Mouse (Mus musculus): ENCODE measurements around the gene Add3. TPM values are rescaled to one million over a fixed set of nuclear protein-coding genes. Genes with fewer than 3 reads are reported as not detected.
A peak's percentile ranks its signal among the peaks of the same experiment; 100 is the strongest.

Add3 gene
- polyA plus RNA-seq, 1 experiment from 2014 or later, result 84.8 TPM

DNA sequence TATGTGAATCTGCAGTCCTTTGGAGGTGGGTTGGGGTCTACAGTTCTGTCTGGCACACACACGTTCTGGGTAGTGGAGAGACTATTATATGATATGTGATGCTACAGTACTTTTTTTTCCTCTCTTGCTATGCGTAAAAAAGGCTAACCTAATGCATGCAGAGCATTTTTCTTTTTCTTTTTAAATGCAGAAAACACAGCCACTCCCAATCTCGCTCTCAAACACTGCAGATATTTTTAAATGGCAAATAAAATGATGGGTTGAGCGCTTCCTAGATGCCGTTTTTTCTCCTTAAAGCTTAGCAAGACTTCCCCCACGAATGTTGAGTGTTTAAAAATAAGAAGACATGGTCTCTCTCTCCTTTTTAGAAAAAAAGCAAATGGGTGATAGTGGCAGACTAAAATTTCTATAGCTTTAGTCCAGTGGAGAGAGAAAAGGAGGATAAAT lies 584 bp downstream of the Add3 start:
- Histone ChIP-seq H3K27ac (replicated peaks; ENCODE audit: low read depth, low read length) (no peak overlapping the region), H3K4me1 (ENCODE audit: control insufficient read depth, insufficient read depth, low read length) (peaks cover 3% of the 10 kb centered on the region; the same call in 1 of the 2 replicates), H3K9ac (replicated peaks; ENCODE audit: low read length) (peak overlapping the region; percentile 47), H3K36me3 (replicated peaks; ENCODE audit: control insufficient read depth, insufficient read depth, low read depth, low read length) (no peaks in the 10 kb centered on the region), H3K4me2 (ENCODE audit: low read depth, low read length) (peak overlapping the region; percentile 65), H3K9me3 (replicated peaks; ENCODE audit: control insufficient read depth, low read length) (no peaks in the 10 kb centered on the region), H3K27me3 (ENCODE audit: control insufficient read depth, insufficient read depth, low read length) (no peaks in the 10 kb centered on the region), H3K4me3 (ENCODE audit: low read depth, low read length) (peak overlapping the region; percentile 35)
- no peak for ATAC-seq (replicated peaks; ENCODE audit: insufficient number of reproducible peaks, low FRiP score, low TSS enrichment, low read depth)
- WGBS, result 6% methylated on average over 6 of the region's 6 CpGs
- DNase-seq (ENCODE audit: low spot score), result no peak

DNA sequence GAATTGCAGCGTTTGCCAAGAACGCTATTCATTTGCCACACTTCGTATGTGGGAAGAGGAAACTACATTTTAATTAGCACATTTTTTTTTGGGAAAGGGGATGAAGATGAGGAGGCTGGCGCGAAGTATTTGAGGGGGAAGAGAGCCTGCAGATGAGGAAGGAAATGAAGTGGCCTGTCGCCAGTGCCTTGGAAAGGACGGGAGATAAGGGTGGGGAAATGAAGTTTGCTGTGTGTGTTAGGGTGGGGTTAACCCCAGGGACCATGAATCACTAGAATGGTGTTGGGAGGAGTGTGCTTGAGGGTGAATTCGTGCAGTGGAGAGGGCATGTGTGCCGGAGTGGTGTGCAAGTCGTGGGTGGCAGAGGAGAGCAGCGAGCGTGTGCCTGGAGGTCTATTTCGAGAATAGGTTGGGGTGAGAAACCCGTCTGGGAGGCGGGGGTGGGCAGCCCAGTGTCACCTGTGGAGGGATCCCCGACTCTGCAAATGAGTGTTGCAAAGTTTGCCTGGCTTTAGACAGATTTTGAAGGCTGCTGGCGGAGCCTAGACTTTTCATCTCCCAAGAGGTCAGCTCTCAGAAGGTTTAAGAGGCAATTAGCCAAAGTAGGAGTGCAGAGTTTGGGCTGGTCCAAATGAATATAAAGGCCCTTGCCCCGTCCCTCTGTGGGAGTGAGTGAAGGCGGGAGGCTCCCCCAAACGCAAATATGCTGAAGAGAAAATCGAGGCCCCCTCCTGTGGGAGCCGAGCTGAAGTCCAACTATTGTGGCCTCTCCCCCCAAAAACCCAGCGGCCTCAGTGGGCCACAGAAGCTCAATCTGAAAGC lies 1.2 kb downstream of the Add3 start:
- WGBS, result 2% methylated on average over 23 of the region's 23 CpGs
- Histone ChIP-seq H3K4me2 (ENCODE audit: low read depth, low read length) (peak overlapping the region; percentile 65), H3K36me3 (replicated peaks; ENCODE audit: control insufficient read depth, insufficient read depth, low read depth, low read length) (no peaks in the 10 kb centered on the region), H3K27ac (replicated peaks; ENCODE audit: low read depth, low read length) (peak overlapping the region; percentile 66), H3K9me3 (replicated peaks; ENCODE audit: control insufficient read depth, low read length) (no peaks in the 10 kb centered on the region), H3K4me1 (ENCODE audit: control insufficient read depth, insufficient read depth, low read length) (peaks cover 3% of the 10 kb centered on the region; the same call in 1 of the 2 replicates), H3K9ac (replicated peaks; ENCODE audit: low read length) (peak overlapping the region; percentile 60), H3K27me3 (ENCODE audit: control insufficient read depth, insufficient read depth, low read length) (no peaks in the 10 kb centered on the region), H3K4me3 (ENCODE audit: low read depth, low read length) (peak overlapping the region; percentile 35)
- DNase-seq (ENCODE audit: low spot score) (no peak), ATAC-seq (replicated peaks; ENCODE audit: insufficient number of reproducible peaks, low FRiP score, low TSS enrichment, low read depth) (peak; percentile 8)

DNA sequence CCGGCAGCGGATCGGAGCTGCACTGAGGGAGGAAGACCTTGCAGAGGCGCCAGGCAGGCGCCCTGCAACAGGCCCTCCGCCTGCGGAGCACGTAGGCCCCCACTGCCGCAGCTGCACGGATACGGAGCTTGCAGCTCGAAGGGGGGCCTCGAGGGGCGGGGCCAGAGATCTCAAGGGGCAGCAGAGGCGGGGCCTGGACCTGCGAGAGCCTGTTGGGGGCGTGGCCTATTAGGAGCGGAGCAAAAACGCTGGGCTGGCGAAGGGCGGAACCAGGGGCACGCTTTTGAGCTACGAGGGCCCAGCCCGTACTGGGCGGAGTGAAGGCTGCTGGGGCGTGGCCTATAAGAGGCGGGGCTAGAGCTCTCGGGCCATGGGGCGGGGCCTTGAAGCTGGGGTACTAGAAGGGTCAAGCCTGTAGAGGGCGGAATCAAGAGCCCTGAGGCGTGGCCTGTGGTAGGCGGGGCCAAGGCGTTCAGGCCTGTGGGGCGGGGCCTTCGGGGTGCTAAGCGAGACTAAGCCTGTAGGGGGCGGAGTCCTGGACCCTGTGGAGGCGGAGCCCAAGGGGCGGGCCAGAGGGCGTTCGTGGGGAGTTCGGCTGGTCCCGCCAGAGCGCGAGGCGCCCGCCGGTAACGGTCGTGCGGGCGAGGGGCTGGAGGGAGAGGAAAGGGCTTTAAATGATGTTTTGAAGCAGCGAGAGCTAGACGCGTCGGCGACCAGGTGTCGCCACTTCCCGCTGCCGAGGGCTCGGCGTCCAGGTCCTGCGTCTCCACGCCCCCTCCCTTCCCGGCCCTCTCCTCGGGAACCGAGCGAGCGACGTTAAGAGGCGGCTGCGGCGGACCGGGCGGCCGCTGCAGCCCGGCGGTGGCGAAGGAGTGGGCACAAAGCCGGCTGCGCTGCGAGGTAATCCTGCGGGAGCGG lies 2.2 kb downstream of the Add3 start:
- peak; percentile 95 for ATAC-seq (replicated peaks; ENCODE audit: insufficient number of reproducible peaks, low FRiP score, low TSS enrichment, low read depth)
- peak; percentile 100 for DNase-seq (ENCODE audit: low spot score)
- Histone ChIP-seq H3K9me3 (replicated peaks; ENCODE audit: control insufficient read depth, low read length) (no peaks in the 10 kb centered on the region), H3K9ac (replicated peaks; ENCODE audit: low read length) (peak overlapping the region; percentile 87), H3K4me3 (ENCODE audit: low read depth, low read length) (peak overlapping the region; percentile 87), H3K27me3 (ENCODE audit: control insufficient read depth, insufficient read depth, low read length) (no peaks in the 10 kb centered on the region), H3K4me1 (ENCODE audit: control insufficient read depth, insufficient read depth, low read length) (peaks cover 3% of the 10 kb centered on the region; the same call in 1 of the 2 replicates), H3K27ac (replicated peaks; ENCODE audit: low read depth, low read length) (peak overlapping the region; percentile 68), H3K36me3 (replicated peaks; ENCODE audit: control insufficient read depth, insufficient read depth, low read depth, low read length) (no peaks in the 10 kb centered on the region), H3K4me2 (ENCODE audit: low read depth, low read length) (peak overlapping the region; percentile 68)
- WGBS, result under 1% methylated on average over 80 of the region's 84 CpGs

DNA sequence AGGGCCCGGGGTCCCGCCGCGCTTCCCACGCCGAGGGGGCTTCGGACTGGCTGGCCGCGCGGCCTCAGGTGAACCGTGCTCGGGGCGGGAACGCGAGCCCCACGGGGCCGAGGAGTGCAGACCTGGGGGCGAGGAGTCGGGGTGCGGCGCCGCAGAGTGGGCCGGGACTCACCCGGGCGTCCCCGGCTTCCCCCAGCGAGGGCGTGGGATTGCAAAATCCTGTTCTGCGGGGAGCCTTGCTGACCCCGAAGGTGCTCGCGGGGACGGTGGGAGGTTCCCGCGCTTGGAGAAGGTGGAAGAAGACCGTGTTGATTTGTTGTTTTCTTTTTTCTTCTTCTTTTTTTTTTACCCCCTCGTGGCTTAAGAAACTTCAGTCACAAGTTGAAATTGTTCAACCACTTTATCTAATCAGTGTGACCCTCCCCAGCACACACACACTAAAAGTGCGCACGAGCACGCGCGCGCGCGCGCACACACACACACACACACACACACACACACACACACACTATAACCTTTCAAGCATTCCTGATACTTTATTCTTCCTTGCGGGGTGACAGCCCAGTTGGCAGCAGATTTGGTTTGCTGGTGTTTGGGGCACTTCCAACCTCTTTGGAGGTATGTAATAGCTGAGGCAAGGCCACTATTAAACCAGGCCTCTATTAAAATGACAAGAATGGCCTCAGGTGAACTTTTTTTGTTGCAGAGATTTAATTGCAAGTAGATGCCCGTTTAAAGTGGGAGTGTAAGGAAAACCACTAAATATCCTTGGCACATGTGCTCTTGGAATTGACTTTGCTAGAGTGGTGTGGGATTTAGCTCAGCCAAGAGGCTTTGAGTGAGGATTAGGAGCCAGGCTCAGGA lies 3.1 kb downstream of the Add3 start:
- peak overlapping the region; percentile 87 for H3K9ac ChIP-seq (replicated peaks; ENCODE audit: low read length)
- H3K4me1 ChIP-seq (ENCODE audit: control insufficient read depth, insufficient read depth, low read length), result peaks cover 3% of the 10 kb centered on the region; the same call in 1 of the 2 replicates
- H3K9me3 ChIP-seq (replicated peaks; ENCODE audit: control insufficient read depth, low read length), result no peaks in the 10 kb centered on the region
- H3K4me3 ChIP-seq (ENCODE audit: low read depth, low read length), result peak overlapping the region; percentile 87
- ATAC-seq (replicated peaks; ENCODE audit: insufficient number of reproducible peaks, low FRiP score, low TSS enrichment, low read depth), result peak; percentile 30
- DNase-seq (ENCODE audit: low spot score), result peak; percentile 39
- no peaks in the 10 kb centered on the region for H3K27me3 ChIP-seq (ENCODE audit: control insufficient read depth, insufficient read depth, low read length)
- H3K4me2 ChIP-seq (ENCODE audit: low read depth, low read length), result peak overlapping the region; percentile 68
- peak overlapping the region; percentile 68 for H3K27ac ChIP-seq (replicated peaks; ENCODE audit: low read depth, low read length)
- under 1% methylated on average over 39 of the region's 48 CpGs for WGBS
- no peaks in the 10 kb centered on the region for H3K36me3 ChIP-seq (replicated peaks; ENCODE audit: control insufficient read depth, insufficient read depth, low read depth, low read length)

DNA sequence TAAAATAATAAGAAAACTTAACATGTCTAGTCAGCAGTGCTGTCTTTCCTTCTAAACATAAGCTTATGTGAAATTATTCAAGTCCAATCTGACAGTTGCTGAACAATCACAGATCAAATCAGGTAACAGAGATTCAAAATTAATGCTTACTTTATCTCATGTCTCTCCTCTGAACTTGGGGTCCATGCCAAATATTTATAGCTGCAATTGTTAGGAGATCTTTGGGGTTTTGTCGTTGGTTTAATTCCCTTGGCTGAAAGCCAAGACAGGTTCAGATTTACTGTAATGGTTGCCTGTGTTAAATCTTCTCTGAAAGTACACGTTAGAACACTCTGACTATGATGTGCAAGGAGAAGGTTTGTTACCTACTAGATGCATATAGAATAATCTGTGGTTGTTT lies 4.8 kb downstream of the Add3 start:
- DNase-seq (ENCODE audit: low spot score), result no peak
- Histone ChIP-seq H3K4me1 (ENCODE audit: control insufficient read depth, insufficient read depth, low read length) (peaks cover 3% of the 10 kb centered on the region; the same call in 1 of the 2 replicates), H3K4me2 (ENCODE audit: low read depth, low read length) (no peak overlapping the region), H3K4me3 (ENCODE audit: low read depth, low read length) (no peak overlapping the region), H3K27ac (replicated peaks; ENCODE audit: low read depth, low read length) (no peak overlapping the region), H3K36me3 (replicated peaks; ENCODE audit: control insufficient read depth, insufficient read depth, low read depth, low read length) (no peaks in the 10 kb centered on the region), H3K9ac (replicated peaks; ENCODE audit: low read length) (no peak overlapping the region), H3K27me3 (ENCODE audit: control insufficient read depth, insufficient read depth, low read length) (no peaks in the 10 kb centered on the region), H3K9me3 (replicated peaks; ENCODE audit: control insufficient read depth, low read length) (no peaks in the 10 kb centered on the region)
- ATAC-seq (replicated peaks; ENCODE audit: insufficient number of reproducible peaks, low FRiP score, low TSS enrichment, low read depth), result no peak
- WGBS, result 24% methylated on average over 2 of the region's 2 CpGs

DNA sequence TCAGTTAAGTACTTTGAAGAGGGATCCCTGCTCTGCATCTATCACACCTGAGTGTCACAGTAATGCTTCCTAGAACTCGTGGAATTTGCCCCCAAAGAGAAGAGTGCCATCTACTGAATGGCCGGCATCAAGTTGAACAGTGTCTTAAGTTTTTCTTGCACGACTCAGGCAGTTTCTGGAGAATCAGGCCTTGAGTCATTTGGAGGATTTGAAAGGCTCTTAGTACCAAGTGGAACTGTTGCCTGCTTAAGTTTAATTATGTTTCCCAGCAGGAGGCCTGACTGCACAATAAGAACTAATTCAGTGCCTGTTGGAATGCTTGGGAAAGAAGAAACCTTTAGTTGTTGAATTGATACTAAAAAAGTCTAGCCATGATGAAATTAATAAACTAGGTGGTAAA lies 9.1 kb downstream of the Add3 start:
- H3K36me3 ChIP-seq (replicated peaks; ENCODE audit: control insufficient read depth, insufficient read depth, low read depth, low read length), result no peaks in the 10 kb centered on the region
- no peaks in the 10 kb centered on the region for H3K4me1 ChIP-seq (ENCODE audit: control insufficient read depth, insufficient read depth, low read length)
- H3K4me2 ChIP-seq (ENCODE audit: low read depth, low read length), result no peak overlapping the region
- H3K4me3 ChIP-seq (ENCODE audit: low read depth, low read length), result no peak overlapping the region
- no peaks in the 10 kb centered on the region for H3K9me3 ChIP-seq (replicated peaks; ENCODE audit: control insufficient read depth, low read length)
- no peak overlapping the region for H3K27ac ChIP-seq (replicated peaks; ENCODE audit: low read depth, low read length)
- DNase-seq (ENCODE audit: low spot score), result no peak
- ATAC-seq (replicated peaks; ENCODE audit: insufficient number of reproducible peaks, low FRiP score, low TSS enrichment, low read depth), result no peak
- H3K9ac ChIP-seq (replicated peaks; ENCODE audit: low read length), result no peak overlapping the region
- no peaks in the 10 kb centered on the region for H3K27me3 ChIP-seq (ENCODE audit: control insufficient read depth, insufficient read depth, low read length)
- 21% methylated on average over 3 of the region's 3 CpGs for WGBS

DNA sequence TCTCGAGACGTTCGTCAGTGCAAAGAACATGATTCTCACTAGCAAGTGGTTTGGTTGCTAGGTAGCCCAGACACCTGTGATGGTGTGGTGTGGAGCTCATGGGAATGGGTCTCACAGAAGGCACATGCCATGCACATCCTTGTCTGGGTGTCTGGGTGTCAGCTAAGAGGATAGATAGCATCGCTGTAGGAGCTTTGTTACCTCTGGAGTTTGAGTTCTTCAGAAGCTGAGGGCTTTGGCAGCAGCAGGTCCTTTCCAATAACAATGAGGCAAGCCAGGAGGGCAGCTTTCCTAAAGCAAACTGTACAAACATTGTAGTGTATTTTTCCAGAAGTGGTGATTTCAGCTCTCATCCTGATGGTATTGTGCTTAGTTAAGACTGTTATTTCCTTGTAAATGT lies 12.2 kb downstream of the Add3 start:
- Histone ChIP-seq H3K4me2 (ENCODE audit: low read depth, low read length) (no peak overlapping the region), H3K36me3 (replicated peaks; ENCODE audit: control insufficient read depth, insufficient read depth, low read depth, low read length) (no peaks in the 10 kb centered on the region), H3K9me3 (replicated peaks; ENCODE audit: control insufficient read depth, low read length) (no peaks in the 10 kb centered on the region), H3K27ac (replicated peaks; ENCODE audit: low read depth, low read length) (no peak overlapping the region), H3K9ac (replicated peaks; ENCODE audit: low read length) (no peak overlapping the region), H3K4me3 (ENCODE audit: low read depth, low read length) (no peak overlapping the region), H3K4me1 (ENCODE audit: control insufficient read depth, insufficient read depth, low read length) (no peaks in the 10 kb centered on the region), H3K27me3 (ENCODE audit: control insufficient read depth, insufficient read depth, low read length) (no peaks in the 10 kb centered on the region)
- no peak for DNase-seq (ENCODE audit: low spot score)
- ATAC-seq (replicated peaks; ENCODE audit: insufficient number of reproducible peaks, low FRiP score, low TSS enrichment, low read depth), result no peak
- 92% methylated on average over 4 of the region's 4 CpGs for WGBS

Data from embryonic facial prominence, embryonic 11.5 days (tissue).